In the genomic region with DNA sequence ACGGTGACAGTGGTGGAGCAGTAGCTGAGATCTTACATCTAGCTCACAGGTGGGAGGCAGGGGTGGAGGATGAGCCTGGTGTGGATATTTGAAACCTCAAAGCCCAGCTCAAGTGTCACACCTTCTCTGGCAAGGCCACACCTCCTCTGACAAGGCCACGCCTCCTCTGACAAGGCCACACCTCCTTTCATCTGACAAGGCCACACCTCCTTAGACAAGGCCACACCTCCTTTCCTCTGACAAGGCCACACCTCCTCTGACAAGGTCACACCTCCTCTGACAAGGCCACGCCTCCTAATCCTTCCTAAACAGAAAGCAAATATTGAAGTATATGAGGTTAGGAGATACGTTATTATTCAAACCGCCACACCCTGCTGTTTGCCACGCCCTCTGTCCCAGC, we compare ENCODE assay signal across 21 mouse cellular contexts.
DNase-seq lines count a peak whose midpoint lies in the region; ATAC-seq lines count a peak whose summit lies in the region.
"Had no signal": no experiment of that assay in that cellular context is flagged by ENCODE, and none has a peak within 500 bp of the region (broad histone marks: within the 10 kb centered on the region; RNA-seq: fewer than 3 reads in every experiment).

No protein-coding gene starts in this region.

- peaks cover 45% of the 10 kb centered on the region for H3K9me3 ChIP-seq in megakaryocyte, embryonic 14.5 days
- H3K9me3 ChIP-seq: embryonic facial prominence, embryonic 15.5 days; forebrain, embryonic 15.5 days; heart, embryonic 10.5 days; hindbrain, embryonic 12.5 days had no signal

- no peaks in the 10 kb centered on the region for H3K4me1 ChIP-seq in megakaryocyte, embryonic 14.5 days
- H3K4me1 ChIP-seq: embryonic facial prominence, embryonic 15.5 days had no signal

- H3K4me3 ChIP-seq in megakaryocyte, embryonic 14.5 days (replicated peaks), result peak overlapping the region; percentile 50
- H3K4me3 ChIP-seq: embryonic facial prominence, embryonic 15.5 days; erythroblast, embryonic 14.5 days; forebrain, embryonic 10.5 days; forebrain, embryonic 15.5 days; heart, embryonic 10.5 days; hindbrain, embryonic 12.5 days had no signal

- peaks cover 2% of the 10 kb centered on the region for H3K27me3 ChIP-seq in megakaryocyte, embryonic 14.5 days (replicated peaks)
- H3K27me3 ChIP-seq: embryonic facial prominence, embryonic 15.5 days; forebrain, embryonic 15.5 days had no signal

- no peaks in the 10 kb centered on the region for H3K36me3 ChIP-seq in megakaryocyte, embryonic 14.5 days (replicated peaks; ENCODE audit: low read length)
- H3K36me3 ChIP-seq: embryonic facial prominence, embryonic 15.5 days; forebrain, embryonic 10.5 days; forebrain, embryonic 15.5 days; heart, embryonic 10.5 days; hindbrain, embryonic 12.5 days had no signal

- ATAC-seq in megakaryocyte, adult 5-6 weeks (ENCODE audit: poor library complexity, severe bottlenecking), result no peak
- ATAC-seq: forebrain, embryonic 15.5 days; Patski had no signal

- DNase-seq in ZHBTc4 (ENCODE audit: low read depth, low spot score), result peak; percentile 86
- peak; percentile 53 for DNase-seq in testis, postnatal 10 days (ENCODE audit: low spot score)
- no peak for DNase-seq in Muller cell, postnatal 12 days (ENCODE audit: inconsistent ontology term)
- DNase-seq in urinary bladder, postnatal 25 days (ENCODE audit: low spot score), result no peak
- DNase-seq: adrenal gland, postnatal 10 days; cerebellum, adult 11 months; cerebellum, adult 8-10 months; embryo, embryonic 11 days; gastrocnemius, postnatal 36 days; heart, adult 11 months; heart, postnatal 10 days; heart, postnatal 4 days had no signal

Comparison
In these comparisons a context has a peak if more than half of its experiments do, and no peak if none do; other contexts are left out.
1. DNase-seq: peak in ZHBTc4 (single experiment) and testis, postnatal 10 days (single experiment); none in Muller cell, postnatal 12 days (single experiment) and urinary bladder, postnatal 25 days (single experiment).